Mouse (Mus musculus) ES-Bruce4 (cell line): ENCODE data around the gene Rdh8.

ENCODE experiments used
- CTCF ChIP-seq: IDR thresholded peaks from one replicate; pipeline ENCODE4 v1.8.1; 2011; ENCODE audit warnings: low read depth, low read length
- EP300 ChIP-seq: IDR thresholded peaks from 2 replicates; pipeline ENCODE4 v1.6.1; 2011; ENCODE audit warnings: low read depth, low read length; ENCODE audit not compliant: insufficient read depth
- POLR2A ChIP-seq: IDR thresholded peaks from one replicate; pipeline ENCODE4 v1.8.1; 2011; ENCODE audit warnings: low read length; ENCODE audit not compliant: insufficient read depth

- TF ChIP-seq POLR2A (no peak), CTCF (no peak), EP300 (no peak)
Measured at GRCm38 (mm10) chr9:20822821-20823220, 4.5 kb downstream of the Rdh8 start.
